Mouse (Mus musculus) erythroblast, embryonic 14.5 days (primary cell): Measurements from ENCODE around the gene Wnt6.

Experiments
- GATA1 ChIP-seq: IDR thresholded peaks from 2 replicates; pipeline ENCODE4 v1.6.1; 2012; ENCODE audit warnings: low read length, inconsistent platforms, mixed read lengths
- TAL1 ChIP-seq: IDR thresholded peaks from 3 replicates; pipeline ENCODE4 v1.6.1; 2012; ENCODE audit warnings: low read length, inconsistent platforms, mixed read lengths

DNA sequence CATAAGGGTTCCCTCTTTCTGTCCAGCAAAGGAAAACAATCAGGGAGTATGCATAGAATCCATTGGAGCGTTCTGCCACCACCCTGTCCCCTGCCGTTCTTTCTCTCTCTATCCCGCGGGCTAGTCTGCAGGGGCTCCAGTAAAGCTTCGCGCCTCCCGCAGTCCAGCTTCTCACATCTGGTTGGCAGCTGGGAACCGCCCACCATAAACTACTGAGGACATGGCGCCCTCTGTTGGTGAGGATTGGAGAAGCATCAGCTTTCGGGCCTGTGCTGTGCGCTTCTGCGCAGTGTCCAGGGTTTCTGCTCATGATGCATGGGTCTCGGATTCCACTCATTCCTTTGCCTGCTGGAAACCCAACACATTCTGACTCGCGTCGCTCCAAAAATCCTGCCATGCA is 36.4 kb downstream of the Wnt6 start:
- TF ChIP-seq TAL1 (no peak), GATA1 (no peak)
